Mouse (Mus musculus): ENCODE measurements around the gene Arl15.

- TF ChIP-seq EP300 (IDR thresholded peaks at IDR 0.05) (no peak), CTCF (IDR thresholded peaks at IDR 0.05) (no peak)
Measured at GRCm38 (mm10) chr13:113846413-113846812, 52.1 kb downstream of the Arl15 start.
